ENCODE assay signal across 9 mouse cellular contexts in genomic region chr10:86555843-86556242, GRCm38 (mm10). TPM values are rescaled to one million over a fixed set of nuclear protein-coding genes. Genes with fewer than 3 reads are reported as not detected.
DNase-seq lines count a peak whose midpoint lies in the region; ATAC-seq and TF ChIP-seq lines count a peak whose summit lies in the region.
"Had no signal": no experiment of that assay in that cellular context is flagged by ENCODE, and none has a peak within 500 bp of the region (broad histone marks: within the 10 kb centered on the region; RNA-seq: fewer than 3 reads in every experiment).

No protein-coding gene starts in this region.

- ATAC-seq in hindbrain, embryonic 14.5 days (ENCODE audit: low FRiP score): no peak
- no peak for ATAC-seq in midbrain, embryonic 14.5 days (ENCODE audit: low FRiP score, low TSS enrichment)

- H3K79me3 ChIP-seq in C2C12 (ENCODE audit: low read depth): no peaks in the 10 kb centered on the region

- no peak overlapping the region for H3K9ac ChIP-seq in hindbrain, embryonic 14.5 days
- H3K9ac ChIP-seq in liver, adult 2 months (ENCODE audit: low read depth, low read length): no peak overlapping the region
- no peak overlapping the region for H3K9ac ChIP-seq in midbrain, embryonic 14.5 days (replicated peaks; ENCODE audit: low read length)
- H3K9ac ChIP-seq: lung, embryonic 15.5 days had no signal

- no peak overlapping the region for H3ac ChIP-seq in C2C12 (ENCODE audit: control insufficient read depth, insufficient read length, low read depth)

- 65% methylated on average over 8 of the region's 8 CpGs for WGBS in hindbrain, embryonic 10.5 days
- 62% methylated on average over 8 of the region's 8 CpGs for WGBS in hindbrain, embryonic 14.5 days
- WGBS in liver, adult 2 months: 49% methylated on average over 8 of the region's 8 CpGs
- 67% methylated on average over 8 of the region's 8 CpGs for WGBS in midbrain, embryonic 14.5 days

- H3K36me3 ChIP-seq in hindbrain, embryonic 10.5 days: no peaks in the 10 kb centered on the region
- no peaks in the 10 kb centered on the region for H3K36me3 ChIP-seq in hindbrain, embryonic 14.5 days (replicated peaks; ENCODE audit: control insufficient read depth, insufficient read depth)
- no peaks in the 10 kb centered on the region for H3K36me3 ChIP-seq in C2C12 (ENCODE audit: control insufficient read depth, insufficient read depth)
- no peaks in the 10 kb centered on the region for H3K36me3 ChIP-seq in liver, adult 2 months (ENCODE audit: control insufficient read depth, insufficient read depth, low read length)
- H3K36me3 ChIP-seq in midbrain, embryonic 14.5 days (ENCODE audit: control insufficient read depth, insufficient read depth, low read length): no peaks in the 10 kb centered on the region
- H3K36me3 ChIP-seq: lung, embryonic 15.5 days had no signal

- no peak for TF ChIP-seq POLR2A in liver, adult 2 months (IDR thresholded peaks at IDR 0.05; ENCODE audit: extremely low read depth, insufficient read depth, low read length)

- no peaks in the 10 kb centered on the region for H3K4me1 ChIP-seq in hindbrain, embryonic 10.5 days (replicated peaks)
- H3K4me1 ChIP-seq in hindbrain, embryonic 14.5 days (replicated peaks; ENCODE audit: control insufficient read depth, insufficient read depth, low read length): no peaks in the 10 kb centered on the region
- H3K4me1 ChIP-seq in liver, adult 2 months (ENCODE audit: control insufficient read depth, insufficient read depth, low read length): no peaks in the 10 kb centered on the region
- no peaks in the 10 kb centered on the region for H3K4me1 ChIP-seq in midbrain, embryonic 14.5 days (ENCODE audit: control insufficient read depth, insufficient read depth, low read length)
- H3K4me1 ChIP-seq: lung, embryonic 15.5 days had no signal

- H3K4me2 ChIP-seq in hindbrain, embryonic 14.5 days (replicated peaks): no peak overlapping the region
- no peak overlapping the region for H3K4me2 ChIP-seq in midbrain, embryonic 14.5 days (ENCODE audit: low read length)
- H3K4me2 ChIP-seq: lung, embryonic 15.5 days had no signal

- H3K4me3 ChIP-seq in hindbrain, embryonic 10.5 days: no peak overlapping the region
- H3K4me3 ChIP-seq in hindbrain, embryonic 14.5 days (replicated peaks; ENCODE audit: low read length): no peak overlapping the region
- no peak overlapping the region for H3K4me3 ChIP-seq in C2C12 (ENCODE audit: insufficient read depth, poor library complexity, severe bottlenecking)
- no peak overlapping the region for H3K4me3 ChIP-seq in liver, adult 2 months (ENCODE audit: insufficient read depth, low read depth, low read length)
- no peak overlapping the region for H3K4me3 ChIP-seq in midbrain, embryonic 14.5 days (replicated peaks; ENCODE audit: low read depth, low read length)
- H3K4me3 ChIP-seq: lung, embryonic 15.5 days had no signal

- no peaks in the 10 kb centered on the region for H3K27me3 ChIP-seq in hindbrain, embryonic 10.5 days (ENCODE audit: insufficient read depth, poor library complexity, severe bottlenecking)
- no peaks in the 10 kb centered on the region for H3K27me3 ChIP-seq in hindbrain, embryonic 14.5 days (ENCODE audit: control insufficient read depth, insufficient read depth, low read length)
- peaks cover 12% of the 10 kb centered on the region for H3K27me3 ChIP-seq in C2C12 (ENCODE audit: control insufficient read depth, insufficient read depth, insufficient read length)
- H3K27me3 ChIP-seq in liver, adult 2 months (ENCODE audit: control insufficient read depth, insufficient read depth, low read length): no peaks in the 10 kb centered on the region
- no peaks in the 10 kb centered on the region for H3K27me3 ChIP-seq in midbrain, embryonic 14.5 days (ENCODE audit: control insufficient read depth, insufficient read depth, low read length)
- H3K27me3 ChIP-seq: lung, embryonic 15.5 days had no signal

- peak; percentile 7 for DNase-seq in hindbrain, embryonic 10.5 days (ENCODE audit: low spot score)
- no peak for DNase-seq in hindbrain, embryonic 14.5 days (ENCODE audit: low spot score)
- DNase-seq in adrenal gland, postnatal 14 days: peak; percentile 28
- DNase-seq in liver, adult 2 months (ENCODE audit: extremely low read depth, low read depth, low spot score): peak; percentile 3
- no peak for DNase-seq in gastrocnemius, postnatal 14 days
- DNase-seq in midbrain, embryonic 14.5 days: no peak
- no peak for DNase-seq in urinary bladder, postnatal 25 days (ENCODE audit: low spot score)

- no peaks in the 10 kb centered on the region for H3K79me2 ChIP-seq in C2C12 (ENCODE audit: control insufficient read depth, insufficient read depth)
- no peaks in the 10 kb centered on the region for H3K79me2 ChIP-seq in liver, adult 2 months (ENCODE audit: control insufficient read depth, insufficient read depth, low read length)

- peak; percentile 12 for TF ChIP-seq CTCF in C2C12 (IDR thresholded peaks at IDR 0.05; ENCODE audit: control insufficient read depth, insufficient read depth, insufficient read length)
- TF ChIP-seq CTCF in liver, adult 2 months (IDR thresholded peaks at IDR 0.05; ENCODE audit: low read depth, low read length): peak; percentile 25; the same call in 1 of the 2 replicates

- H3K27ac ChIP-seq in hindbrain, embryonic 10.5 days: no peak overlapping the region
- H3K27ac ChIP-seq in hindbrain, embryonic 14.5 days: no peak overlapping the region
- no peak overlapping the region for H3K27ac ChIP-seq in liver, adult 2 months (replicated peaks; ENCODE audit: insufficient read depth, low read depth, low read length)
- H3K27ac ChIP-seq in midbrain, embryonic 14.5 days (replicated peaks; ENCODE audit: low read depth, low read length): no peak overlapping the region
- H3K27ac ChIP-seq: lung, embryonic 15.5 days had no signal

- intact Hi-C loops in gastrocnemius, postnatal 14 days (cut with DNase I; ENCODE audit: low total_unique reads): no loop called here

- no peaks in the 10 kb centered on the region for H3K9me3 ChIP-seq in hindbrain, embryonic 10.5 days
- H3K9me3 ChIP-seq in hindbrain, embryonic 14.5 days (ENCODE audit: control insufficient read depth, low read length): no peaks in the 10 kb centered on the region
- no peaks in the 10 kb centered on the region for H3K9me3 ChIP-seq in midbrain, embryonic 14.5 days (ENCODE audit: control insufficient read depth, low read length)
- H3K9me3 ChIP-seq: lung, embryonic 15.5 days had no signal

TF ChIP-seq in C2C12, 6 proteins besides CTCF, POLR2A, EP300 and RAD21:
- TF ChIP-seq FOSL1 (IDR thresholded peaks at IDR 0.05; ENCODE audit: insufficient read depth, low read length, poor library complexity, severe bottlenecking): no peak
- TF ChIP-seq MAX (IDR thresholded peaks at IDR 0.05): no peak
- no peak for TF ChIP-seq USF1 (IDR thresholded peaks at IDR 0.05; ENCODE audit: low read depth)
- no peak for TF ChIP-seq CEBPB (IDR thresholded peaks at IDR 0.05; ENCODE audit: low read depth)
- TF ChIP-seq MYOD1 (IDR thresholded peaks at IDR 0.05; ENCODE audit: control insufficient read depth, insufficient read length, low read depth): no peak
- no peak for TF ChIP-seq MYOG (IDR thresholded peaks at IDR 0.05; ENCODE audit: control insufficient read depth, extremely low read depth, insufficient read length)

RNA-seq across cellular contexts. Expression of gene Syn3, which starts 57.1 kb away (rescaled TPM):
- 3.2 and 3.9 TPM in 2 replicates for polyA plus RNA-seq in hindbrain, embryonic 10.5 days (2016; fragmentation: Nextera tagmentation; extraction: Ambion mirVana)
- polyA plus RNA-seq in hindbrain, embryonic 14.5 days (2014; fragmentation: Nextera tagmentation; extraction: Ambion mirVana): 33.1 and 33.6 TPM in 2 replicates
- 0.20 TPM for polyA plus RNA-seq in C2C12 (2012; fragmentation: generic; extraction: Trizol)
- total RNA-seq in adrenal gland, postnatal 14 days (2021): 2.3 and 3.6 TPM in 2 replicates
- total RNA-seq in liver, adult 2 months (2014; rRNA removed): 0.83 and 1.1 TPM in 2 replicates
- 0.81 and 1.3 TPM in 2 replicates for polyA plus RNA-seq in liver, adult 2 months (2012; rRNA removed)
- under 1 TPM; 0.13 to 0.27 TPM for total RNA-seq in gastrocnemius, postnatal 14 days (2021)
- polyA plus RNA-seq in midbrain, embryonic 14.5 days (2014; fragmentation: Nextera tagmentation; extraction: Ambion mirVana): 24.3 and 25.6 TPM in 2 replicates

Comparison
In these comparisons a context has a peak if more than half of its experiments do, and no peak if none do; other contexts are left out.
1. DNase-seq: peak in hindbrain, embryonic 10.5 days (single experiment), adrenal gland, postnatal 14 days (single experiment) and liver, adult 2 months (single experiment); none in hindbrain, embryonic 14.5 days (single experiment), gastrocnemius, postnatal 14 days (single experiment), midbrain, embryonic 14.5 days (single experiment) and urinary bladder, postnatal 25 days (single experiment).